Mouse (Mus musculus): ENCODE results near the gene Trp53bp2. TPM values are rescaled to one million over a fixed set of nuclear protein-coding genes. Genes with fewer than 3 reads are reported as not detected.

Gene Trp53bp2
- polyA plus RNA-seq, 1 experiment from 2014 or later, result 29.0 TPM

DNA sequence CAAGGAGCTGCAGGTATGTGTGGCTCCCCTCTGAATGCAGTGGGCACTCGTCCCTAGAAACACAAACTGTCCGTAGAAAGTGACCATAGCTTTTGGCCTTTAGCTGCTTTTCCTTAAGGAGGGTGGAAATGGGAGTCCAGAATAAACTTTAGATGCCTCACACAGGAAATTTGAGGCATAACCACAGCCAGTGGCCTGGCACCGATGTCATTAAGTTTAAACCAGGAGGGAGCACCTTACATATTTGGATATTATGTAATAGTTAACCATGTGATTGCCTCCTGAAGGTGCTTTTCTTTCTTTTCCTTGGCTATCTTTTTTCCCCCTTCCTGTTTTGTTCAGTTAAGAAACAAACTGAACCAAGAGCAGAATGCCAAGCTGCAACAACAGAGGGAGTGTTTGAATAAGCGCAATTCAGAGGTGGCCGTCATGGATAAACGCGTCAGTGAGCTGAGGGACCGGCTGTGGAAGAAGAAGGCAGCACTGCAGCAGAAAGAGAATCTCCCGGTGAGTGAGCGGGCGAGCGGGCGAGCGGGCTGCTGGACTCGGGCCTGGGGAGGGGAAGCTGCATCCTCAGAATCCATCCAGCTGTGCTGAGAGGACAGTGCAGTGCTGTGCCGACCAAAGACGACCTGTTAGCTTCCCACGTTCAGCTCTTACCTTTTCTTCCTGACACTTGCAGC, 33.0 kb downstream of the Trp53bp2 start:
- 85% methylated on average over 18 of the region's 18 CpGs for WGBS
- H3K4me2 ChIP-seq, result no peak overlapping the region

DNA sequence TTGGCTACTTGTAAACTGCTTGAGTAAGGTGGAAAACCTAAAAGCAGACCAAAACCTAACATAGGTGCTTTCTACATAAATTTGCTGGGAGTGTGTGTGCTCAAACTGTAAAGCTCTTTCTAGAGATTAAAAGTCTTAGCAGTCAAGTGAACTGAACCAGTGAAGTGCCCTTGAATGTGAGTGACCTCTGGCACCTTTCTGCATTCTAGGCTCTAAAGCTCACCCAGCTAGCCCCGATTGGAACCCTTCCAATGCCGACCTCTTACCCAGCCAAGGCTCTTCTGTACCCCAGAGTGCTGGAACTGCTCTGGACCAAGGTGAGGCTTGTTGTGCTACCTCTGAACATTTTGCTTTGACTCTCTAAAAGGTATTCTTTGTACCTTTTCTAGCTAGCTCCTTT, 35.1 kb downstream of the Trp53bp2 start:
- H3K9me3 ChIP-seq (ENCODE audit: low read depth, low read length), result no peaks in the 10 kb centered on the region
- no peaks in the 10 kb centered on the region for H3K27me3 ChIP-seq (ENCODE audit: insufficient read depth, low read length)
- no peak overlapping the region for H3K9ac ChIP-seq
- DNase-seq (no peak), ATAC-seq (ENCODE audit: insufficient read depth) (no peak)
- H3K4me1 ChIP-seq (ENCODE audit: insufficient read depth), result no peaks in the 10 kb centered on the region
- H3K27ac ChIP-seq (ENCODE audit: low read depth), result no peak overlapping the region
- TF ChIP-seq CTCF (IDR thresholded peaks at IDR 0.05; ENCODE audit: low read depth), result no peak
- WGBS, result 71% methylated on average over 2 of the region's 2 CpGs
- H3K4me2 ChIP-seq, result no peak overlapping the region
- no peak overlapping the region for H3K4me3 ChIP-seq (ENCODE audit: low read depth, low read length)
- H3K36me3 ChIP-seq (ENCODE audit: insufficient read depth), result peaks cover 84% of the 10 kb centered on the region

More for the DNA sequence above, 33.0 kb downstream of the Trp53bp2 start:
- TF ChIP-seq CTCF (IDR thresholded peaks at IDR 0.05; ENCODE audit: low read depth), result no peak
- ATAC-seq (ENCODE audit: insufficient read depth), result no peak
- no peaks in the 10 kb centered on the region for H3K27me3 ChIP-seq (ENCODE audit: insufficient read depth, low read length)
- no peak overlapping the region for H3K9ac ChIP-seq
- peaks cover 79% of the 10 kb centered on the region for H3K36me3 ChIP-seq (ENCODE audit: insufficient read depth)
- no peaks in the 10 kb centered on the region for H3K4me1 ChIP-seq (ENCODE audit: insufficient read depth)
- no peak overlapping the region for H3K27ac ChIP-seq (ENCODE audit: low read depth)
- no peak for DNase-seq
- no peaks in the 10 kb centered on the region for H3K9me3 ChIP-seq (ENCODE audit: low read depth, low read length)
- no peak overlapping the region for H3K4me3 ChIP-seq (ENCODE audit: low read depth, low read length)

DNA sequence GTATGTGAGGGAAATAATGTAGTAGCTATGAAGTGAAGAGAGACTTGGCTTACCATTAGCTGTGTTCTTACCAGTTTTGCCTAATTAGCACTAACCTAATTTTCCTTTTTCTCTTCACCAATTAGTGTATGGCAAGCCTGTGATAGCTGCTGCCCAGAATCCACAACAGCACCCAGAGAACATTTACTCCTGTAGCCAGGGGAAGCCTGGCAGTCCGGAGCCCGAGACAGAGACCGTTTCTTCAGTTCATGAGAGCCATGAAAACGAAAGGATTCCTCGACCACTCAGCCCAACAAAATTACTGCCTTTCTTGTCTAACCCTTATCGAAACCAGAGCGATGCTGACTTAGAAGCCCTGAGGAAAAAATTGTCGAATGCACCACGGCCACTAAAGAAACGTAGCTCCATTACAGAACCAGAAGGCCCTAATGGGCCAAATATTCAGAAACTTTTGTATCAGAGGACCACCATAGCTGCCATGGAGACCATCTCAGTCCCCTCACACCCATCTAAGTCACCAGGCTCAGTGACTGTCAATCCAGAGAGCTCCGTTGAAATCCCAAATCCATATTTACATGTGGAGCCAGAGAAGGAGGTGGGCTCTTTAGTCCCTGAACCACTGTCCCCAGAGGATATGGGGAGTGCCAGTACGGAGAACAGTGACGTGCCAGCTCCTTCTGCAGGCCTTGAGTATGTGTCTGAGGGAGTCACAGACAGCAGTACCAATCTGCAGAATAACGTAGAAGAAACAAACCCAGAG, 39.5 kb downstream of the Trp53bp2 start:
- no peaks in the 10 kb centered on the region for H3K9me3 ChIP-seq (ENCODE audit: low read depth, low read length)
- TF ChIP-seq CTCF (IDR thresholded peaks at IDR 0.05; ENCODE audit: low read depth), result no peak
- WGBS, result 96% methylated on average over 14 of the region's 14 CpGs
- peaks cover 79% of the 10 kb centered on the region for H3K36me3 ChIP-seq (ENCODE audit: insufficient read depth)
- H3K9ac ChIP-seq, result no peak overlapping the region
- no peaks in the 10 kb centered on the region for H3K27me3 ChIP-seq (ENCODE audit: insufficient read depth, low read length)
- no peak for DNase-seq
- no peak overlapping the region for H3K27ac ChIP-seq (ENCODE audit: low read depth)
- no peaks in the 10 kb centered on the region for H3K4me1 ChIP-seq (ENCODE audit: insufficient read depth)
- H3K4me3 ChIP-seq (ENCODE audit: low read depth, low read length), result no peak overlapping the region
- H3K4me2 ChIP-seq, result no peak overlapping the region
- ATAC-seq (ENCODE audit: insufficient read depth), result no peak

DNA sequence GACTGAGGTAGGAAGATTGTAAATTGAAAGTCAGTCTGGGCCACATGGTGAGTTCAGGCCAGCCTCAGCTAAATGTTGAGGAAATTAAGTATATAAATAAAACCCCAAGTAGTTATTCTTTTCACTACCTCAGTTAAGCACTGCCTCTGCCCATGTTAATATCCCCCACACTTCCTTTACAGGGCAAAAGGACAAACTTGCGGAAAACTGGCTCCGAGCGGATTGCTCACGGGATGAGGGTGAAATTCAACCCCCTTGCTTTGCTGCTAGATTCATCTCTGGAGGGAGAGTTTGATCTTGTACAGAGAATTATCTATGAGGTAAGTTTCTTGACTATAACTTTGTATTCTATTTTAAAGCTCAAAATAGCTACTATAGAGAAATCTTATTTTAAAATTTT, 43.5 kb downstream of the Trp53bp2 start:
- no peak overlapping the region for H3K4me3 ChIP-seq (ENCODE audit: low read depth, low read length)
- no peaks in the 10 kb centered on the region for H3K9me3 ChIP-seq (ENCODE audit: low read depth, low read length)
- no peak for ATAC-seq (ENCODE audit: insufficient read depth)
- H3K27me3 ChIP-seq (ENCODE audit: insufficient read depth, low read length), result no peaks in the 10 kb centered on the region
- H3K4me1 ChIP-seq (ENCODE audit: insufficient read depth), result no peaks in the 10 kb centered on the region
- peaks cover 64% of the 10 kb centered on the region for H3K36me3 ChIP-seq (ENCODE audit: insufficient read depth)
- no peak overlapping the region for H3K4me2 ChIP-seq
- no peak for TF ChIP-seq CTCF (IDR thresholded peaks at IDR 0.05; ENCODE audit: low read depth)
- WGBS, result 77% methylated on average over 4 of the region's 4 CpGs
- DNase-seq, result no peak
- no peak overlapping the region for H3K9ac ChIP-seq
- no peak overlapping the region for H3K27ac ChIP-seq (ENCODE audit: low read depth)

DNA sequence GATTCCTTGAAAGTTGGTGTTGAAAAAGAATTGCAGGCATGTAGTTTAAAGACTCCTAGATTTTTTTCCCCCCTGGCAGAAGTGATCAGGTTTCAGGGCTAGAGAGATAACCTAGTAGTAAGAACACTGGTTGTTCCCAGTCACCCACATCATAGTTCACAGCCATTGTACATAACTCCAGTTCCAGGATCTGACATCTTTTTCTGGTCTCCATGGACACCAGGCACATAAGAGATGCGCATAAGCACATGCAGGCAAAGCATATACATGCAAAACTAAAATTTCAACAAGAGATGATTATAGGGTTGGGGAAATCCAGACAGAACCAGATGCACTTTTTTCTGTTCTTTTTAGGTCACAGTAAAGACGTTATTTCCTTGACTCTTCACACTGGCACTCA, 46.1 kb downstream of the Trp53bp2 start:
- ATAC-seq (ENCODE audit: insufficient read depth) (no peak), DNase-seq (no peak)
- 76% methylated on average over 2 of the region's 2 CpGs for WGBS
- H3K27ac ChIP-seq (ENCODE audit: low read depth), result no peak overlapping the region; the same call in 1 of the 2 replicates
- H3K4me1 ChIP-seq (ENCODE audit: insufficient read depth), result no peaks in the 10 kb centered on the region
- TF ChIP-seq CTCF (IDR thresholded peaks at IDR 0.05; ENCODE audit: low read depth), result no peak
- H3K36me3 ChIP-seq (ENCODE audit: insufficient read depth), result peaks cover 59% of the 10 kb centered on the region
- no peak overlapping the region for H3K9ac ChIP-seq
- H3K4me2 ChIP-seq, result no peak overlapping the region
- no peaks in the 10 kb centered on the region for H3K27me3 ChIP-seq (ENCODE audit: insufficient read depth, low read length)
- no peaks in the 10 kb centered on the region for H3K9me3 ChIP-seq (ENCODE audit: low read depth, low read length)
- no peak overlapping the region for H3K4me3 ChIP-seq (ENCODE audit: low read depth, low read length)

DNA sequence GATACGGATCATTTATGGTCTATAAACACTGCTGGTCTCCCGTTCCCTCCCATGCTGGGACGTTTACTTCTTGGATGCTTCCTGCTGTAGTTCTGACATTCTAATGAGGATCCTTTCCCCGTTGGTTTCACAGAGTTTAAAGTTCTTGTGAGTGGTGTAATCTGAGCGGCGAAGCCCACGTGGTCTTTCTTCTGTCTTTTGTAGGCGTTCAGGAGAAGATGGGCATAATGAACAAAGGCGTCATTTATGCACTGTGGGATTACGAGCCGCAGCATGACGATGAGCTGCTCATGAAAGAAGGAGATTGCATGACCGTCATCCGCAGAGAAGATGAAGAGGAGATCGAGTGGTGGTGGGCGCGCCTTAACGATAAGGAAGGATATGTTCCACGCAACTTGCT, 49.6 kb downstream of the Trp53bp2 start:
- WGBS, result 84% methylated on average over 19 of the region's 19 CpGs
- DNase-seq, result no peak
- no peak overlapping the region for H3K4me2 ChIP-seq
- H3K27me3 ChIP-seq (ENCODE audit: insufficient read depth, low read length), result no peaks in the 10 kb centered on the region
- no peak overlapping the region for H3K9ac ChIP-seq
- H3K4me1 ChIP-seq (ENCODE audit: insufficient read depth), result peaks cover 2% of the 10 kb centered on the region; the same call in 1 of the 2 replicates
- peaks cover 56% of the 10 kb centered on the region for H3K36me3 ChIP-seq (ENCODE audit: insufficient read depth)
- no peak for ATAC-seq (ENCODE audit: insufficient read depth)
- H3K4me3 ChIP-seq (ENCODE audit: low read depth, low read length), result no peak overlapping the region
- TF ChIP-seq CTCF (IDR thresholded peaks at IDR 0.05; ENCODE audit: low read depth), result no peak
- no peaks in the 10 kb centered on the region for H3K9me3 ChIP-seq (ENCODE audit: low read depth, low read length)
- H3K27ac ChIP-seq (ENCODE audit: low read depth), result no peak overlapping the region

DNA sequence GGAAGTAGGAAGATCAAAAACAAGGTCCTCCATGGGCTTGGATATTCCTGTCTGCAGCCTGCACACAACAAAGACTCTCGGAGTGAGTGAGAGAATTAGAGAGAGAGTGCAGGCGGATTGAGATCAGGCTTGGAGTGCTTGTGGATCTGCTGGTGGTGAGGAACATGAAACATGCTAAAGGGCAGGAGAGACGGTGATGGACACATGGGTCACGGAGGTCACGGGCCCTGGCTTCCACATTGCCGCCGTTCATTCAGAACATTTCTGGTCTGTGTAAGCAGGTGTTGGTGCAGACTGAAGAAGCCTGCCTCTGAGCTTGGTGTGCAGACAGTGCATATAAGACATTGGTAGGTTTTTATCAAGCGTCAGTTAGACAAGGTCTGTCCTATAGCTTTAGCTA, 50.5 kb downstream of the Trp53bp2 start:
- H3K36me3 ChIP-seq (ENCODE audit: insufficient read depth), result peaks cover 51% of the 10 kb centered on the region
- ATAC-seq (ENCODE audit: insufficient read depth) (no peak), DNase-seq (no peak)
- no peak overlapping the region for H3K4me3 ChIP-seq (ENCODE audit: low read depth, low read length)
- WGBS, result 67% methylated on average over 8 of the region's 8 CpGs
- no peak overlapping the region for H3K4me2 ChIP-seq
- TF ChIP-seq CTCF (IDR thresholded peaks at IDR 0.05; ENCODE audit: low read depth), result no peak
- peaks cover 2% of the 10 kb centered on the region; the same call in 1 of the 2 replicates for H3K4me1 ChIP-seq (ENCODE audit: insufficient read depth)
- H3K27me3 ChIP-seq (ENCODE audit: insufficient read depth, low read length), result no peaks in the 10 kb centered on the region
- no peak overlapping the region for H3K27ac ChIP-seq (ENCODE audit: low read depth)
- no peak overlapping the region for H3K9ac ChIP-seq
- H3K9me3 ChIP-seq (ENCODE audit: low read depth, low read length), result no peaks in the 10 kb centered on the region
